Mouse (Mus musculus): Measurements from ENCODE around the gene Cryzl1. TPM values are rescaled to one million over a fixed set of nuclear protein-coding genes. Genes with fewer than 3 reads are reported as not detected.
A peak's percentile ranks its signal among the peaks of the same experiment; 100 is the strongest.

Cryzl1 gene
- total and polyA plus RNA-seq, 3 experiments: 20.2 to 44.4 TPM; not detected in 1

DNA sequence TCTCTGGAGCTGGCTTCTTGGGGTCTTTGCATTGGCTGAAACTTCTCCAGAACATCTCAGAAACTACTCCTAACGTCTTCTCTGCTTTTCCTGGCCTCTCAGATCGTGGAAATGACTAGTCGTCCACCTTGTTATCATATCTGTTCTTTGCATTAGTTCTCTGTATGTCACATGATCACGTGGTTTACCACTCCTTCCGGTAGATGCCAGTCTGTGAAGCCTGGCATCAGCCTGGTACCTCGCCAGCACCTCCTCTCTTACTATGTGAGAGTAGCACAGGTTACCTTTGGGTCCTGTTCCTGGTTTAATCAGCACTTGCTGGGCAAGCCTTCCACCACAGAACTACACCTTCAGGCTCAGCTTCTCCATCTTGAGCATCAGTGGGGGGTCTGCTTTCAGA, 26.2 kb upstream of the Cryzl1 start (continued):
- 0 out of 2 replicates have a peak, but pooled peaks have one; percentile 26 for TF ChIP-seq ELF1 (IDR thresholded peaks at IDR 0.05; ENCODE audit: low read depth, low read length)
- peak; percentile 79 for TF ChIP-seq MAX (IDR thresholded peaks at IDR 0.05; ENCODE audit: low read length)
- no peak for TF ChIP-seq ZMIZ1 (IDR thresholded peaks at IDR 0.05; ENCODE audit: low read depth, low read length)
- TF ChIP-seq SIN3A (IDR thresholded peaks at IDR 0.05; ENCODE audit: low read length): 0 out of 2 replicates have a peak, but pooled peaks have one; percentile 15
- no peak for TF ChIP-seq RAD21 (IDR thresholded peaks at IDR 0.05; ENCODE audit: low read depth, low read length)
- TF ChIP-seq ZC3H11A (IDR thresholded peaks at IDR 0.05; ENCODE audit: low read depth, low read length): no peak

GRCm38 (mm10) chr16:91753611-91754010, 24.8 kb upstream of the Cryzl1 start:
- Histone ChIP-seq H3K9me3 (replicated peaks; ENCODE audit: insufficient read depth, low read length) (no peaks in the 10 kb centered on the region), H3K4me3 (ENCODE audit: control insufficient read depth in 1 of 2, insufficient read depth in 1 of 2, low read depth in 2 of 2, low read length in 2 of 2) (no peak overlapping the region), H3K4me1 (ENCODE audit: control insufficient read depth in 1 of 2, insufficient read depth in 2 of 2, low read length in 2 of 2) (peaks cover 6 to 7% of the 10 kb centered on the region in 2 experiments), H3K36me3 (ENCODE audit: control insufficient read depth in 1 of 2, insufficient read depth in 2 of 2, low read length in 2 of 2) (peaks cover 0 to 7% of the 10 kb centered on the region in 2 experiments; a peak in 2 of 4 replicates), H3K27me3 (ENCODE audit: control insufficient read depth in 1 of 2, insufficient read depth in 2 of 2, low read length in 2 of 2) (no peaks in the 10 kb centered on the region), H3K27ac (ENCODE audit: control insufficient read depth, low read depth, low read length) (no peak overlapping the region), H3K9ac (ENCODE audit: control insufficient read depth, low read depth, low read length, poor library complexity, severe bottlenecking) (no peak overlapping the region), H3K79me2 (ENCODE audit: control insufficient read depth, insufficient read depth, low read length, poor library complexity) (no peaks in the 10 kb centered on the region)
- DNase-seq (ENCODE audit: low read depth, low spot score): no peak
- TF ChIP-seq MAFK (IDR thresholded peaks at IDR 0.05; ENCODE audit: borderline replicate concordance, low read depth, low read length) (no peak), SIN3A (IDR thresholded peaks at IDR 0.05; ENCODE audit: low read length) (no peak), ZKSCAN1 (IDR thresholded peaks at IDR 0.05; ENCODE audit: low read depth, low read length) (no peak), JUND (IDR thresholded peaks at IDR 0.05; ENCODE audit: low read depth, low read length) (no peak), HCFC1 (IDR thresholded peaks at IDR 0.05; ENCODE audit: low read depth, low read length) (no peak), NRF1 (IDR thresholded peaks at IDR 0.05; ENCODE audit: insufficient read depth, low read depth, low read length, poor library complexity, severe bottlenecking) (no peak), NELFE (IDR thresholded peaks at IDR 0.05; ENCODE audit: low read depth, low read length) (no peak), RCOR1 (IDR thresholded peaks at IDR 0.05; ENCODE audit: low read depth, low read length) (no peak), GATA1 (IDR thresholded peaks at IDR 0.05; ENCODE audit: low read depth, low read length) (no peak), CHD2 (IDR thresholded peaks at IDR 0.05; ENCODE audit: low read length) (no peak), MAX (IDR thresholded peaks at IDR 0.05; ENCODE audit: low read length) (no peak), CHD1 (IDR thresholded peaks at IDR 0.05; ENCODE audit: low read depth, low read length) (no peak), UBTF (IDR thresholded peaks at IDR 0.05; ENCODE audit: borderline replicate concordance, insufficient read depth, low read depth, low read length) (no peak), KAT2A (conservative IDR thresholded peaks at IDR 0.05; ENCODE audit: low read depth, low read length) (no peak), ZNF384 (IDR thresholded peaks at IDR 0.05; ENCODE audit: low read depth, low read length) (no peak), MYC (IDR thresholded peaks at IDR 0.05; ENCODE audit: low read depth, low read length) (no peak)

All from MEL (cell line).